Mouse (Mus musculus): ENCODE measurements around the gene Zfx.

Zfx gene

DNA sequence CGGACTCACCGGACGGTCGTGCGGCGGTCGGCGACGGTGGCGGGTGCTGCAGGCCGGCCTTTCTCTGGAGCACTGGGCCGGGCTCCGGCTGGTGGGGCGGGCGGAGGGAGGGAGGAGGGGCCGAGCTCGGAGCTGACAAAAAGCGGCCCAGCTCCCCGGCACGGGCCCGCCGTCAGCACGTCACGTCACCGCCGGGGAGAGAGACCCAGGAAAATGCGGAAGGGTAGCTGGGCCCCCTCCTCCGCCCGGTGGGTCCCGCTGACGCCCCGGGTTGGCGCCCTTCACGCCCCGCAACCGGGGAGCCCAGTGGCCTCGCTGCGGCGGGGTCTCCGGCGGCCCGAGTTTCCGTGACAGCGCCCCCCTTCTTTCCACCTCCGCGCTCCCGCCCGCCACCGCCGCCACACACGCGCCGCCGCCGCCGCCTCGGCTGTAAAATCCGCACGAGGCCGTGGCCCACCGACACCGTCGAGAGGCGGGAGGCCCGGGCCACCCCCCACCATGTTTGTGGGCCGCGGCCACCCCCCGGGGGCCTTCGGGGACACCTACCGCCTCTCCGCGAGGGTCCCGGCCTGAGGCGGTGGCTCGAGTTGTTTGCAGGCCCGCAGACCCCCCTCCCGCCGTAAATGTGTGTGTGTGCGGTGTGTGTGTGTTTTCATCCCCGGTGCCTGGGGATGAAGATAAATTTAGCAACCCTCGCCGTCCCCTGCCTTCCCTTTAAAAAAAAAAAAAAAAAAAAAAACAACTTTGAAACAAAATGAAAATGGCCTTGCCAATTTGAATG is at the start of gene Zfx:
Gene Zfx, minus strand, starts transcription at position 644 of the 781 bp plus-strand sequence.
- peak; percentile 48 for DNase-seq (ENCODE audit: low read depth, low spot score)

DNA sequence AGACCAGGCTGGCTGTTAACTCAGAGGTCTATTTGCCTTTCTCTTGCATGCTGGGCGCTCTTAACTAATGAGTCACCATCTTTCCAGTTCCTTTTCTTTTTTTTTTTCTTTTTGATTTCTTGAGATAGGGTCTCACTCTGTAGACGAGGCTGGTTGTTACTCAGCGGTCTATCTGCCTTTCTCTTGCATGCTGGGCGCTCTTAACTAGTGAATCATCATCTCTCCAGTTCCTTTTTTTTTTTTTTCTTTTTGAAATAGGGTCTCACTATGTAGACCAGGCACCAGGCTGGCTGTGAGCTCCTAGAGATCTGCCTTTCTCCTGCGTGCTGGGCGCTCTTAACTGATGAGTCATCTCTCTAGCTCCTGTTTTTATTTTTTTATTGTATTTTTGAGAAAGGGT is 45.8 kb upstream of the Zfx start:
- DNase-seq (ENCODE audit: low read depth, low spot score): no peak

DNA sequence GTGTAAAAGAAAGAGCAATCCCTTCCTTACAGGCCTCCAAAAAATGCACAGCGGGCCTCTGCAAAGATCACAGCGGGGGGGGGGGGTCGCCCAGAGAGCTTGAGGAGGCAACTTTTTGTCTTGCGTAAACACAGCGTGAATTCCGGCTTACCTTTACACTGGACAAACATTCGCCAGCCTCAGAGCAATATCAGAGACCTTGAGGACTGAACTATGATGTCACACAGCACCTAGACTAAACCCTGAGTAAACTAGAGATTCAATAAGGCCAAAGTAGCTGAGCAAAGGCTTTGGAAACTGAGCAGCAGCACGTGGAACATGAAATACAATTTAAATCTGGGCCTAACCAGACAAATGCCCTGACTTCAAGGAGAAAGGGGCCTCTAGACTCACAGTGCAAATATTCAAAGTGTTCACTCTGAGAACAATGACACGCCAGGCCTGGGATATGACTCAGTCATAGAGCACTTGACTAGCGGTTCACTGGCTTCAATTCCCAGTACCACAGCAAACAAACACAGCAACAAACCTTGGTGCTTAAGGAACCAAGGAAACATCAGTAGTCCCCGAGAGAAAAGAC is 28.8 kb upstream of the Zfx start:
- DNase-seq (ENCODE audit: low read depth, low spot score): no peak

DNA sequence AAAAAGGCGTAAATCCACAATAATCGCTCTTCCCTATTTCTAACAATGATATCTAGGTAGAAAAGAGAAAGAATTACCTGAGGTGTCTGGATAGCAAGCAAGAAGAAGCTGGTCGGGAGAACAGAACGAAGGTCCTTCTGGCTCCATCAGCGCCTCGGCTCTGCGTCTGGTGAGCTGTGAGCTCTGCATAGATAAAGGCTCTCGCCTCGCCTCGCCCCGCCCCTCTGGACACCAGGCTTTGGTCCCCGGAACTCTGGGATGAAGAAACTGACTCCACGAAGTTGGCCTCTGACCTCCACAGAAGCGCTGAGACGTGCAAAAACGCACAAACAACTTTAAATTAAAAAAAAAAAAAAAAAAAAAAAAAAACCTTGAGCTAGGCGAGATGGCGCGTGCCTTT is 27.0 kb upstream of the Zfx start:
- no peak for DNase-seq (ENCODE audit: low read depth, low spot score)

DNA sequence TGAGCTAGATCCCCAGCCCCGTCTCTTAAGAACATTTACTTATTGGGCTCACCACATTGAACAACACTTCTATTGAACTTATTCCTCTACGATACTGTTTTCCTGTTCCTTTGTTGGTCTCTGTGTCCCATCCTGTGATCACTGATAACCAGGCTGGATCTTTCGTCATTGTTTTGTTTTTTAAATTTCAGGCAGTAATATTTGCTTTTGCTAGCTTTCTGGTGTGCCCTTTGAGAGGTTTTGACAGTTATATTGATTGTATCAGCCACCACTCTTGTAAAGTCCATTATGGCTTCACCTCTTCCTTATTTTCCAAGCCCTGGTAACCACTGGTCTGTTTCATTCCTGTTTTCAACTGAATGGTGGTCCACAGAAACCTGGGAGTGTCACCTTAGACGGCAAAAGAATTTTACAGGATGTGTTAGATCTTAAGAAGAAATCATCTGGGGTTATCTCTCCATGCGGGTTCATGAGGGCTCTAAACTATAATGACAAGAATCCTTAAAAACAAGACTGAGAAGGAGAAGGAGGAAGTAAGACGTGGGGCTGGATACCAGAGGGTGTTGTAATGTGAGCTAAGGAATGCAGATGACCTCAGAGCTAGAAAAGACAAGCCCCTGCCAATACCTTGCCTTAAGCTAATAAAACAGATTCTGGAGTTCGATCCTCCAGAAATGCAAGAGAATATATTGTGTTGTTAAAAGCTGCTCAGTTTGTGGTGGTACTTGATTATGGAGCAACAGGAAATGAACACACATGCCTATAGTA is 18.7 kb upstream of the Zfx start:
- no peak for DNase-seq (ENCODE audit: low read depth, low spot score)

DNA sequence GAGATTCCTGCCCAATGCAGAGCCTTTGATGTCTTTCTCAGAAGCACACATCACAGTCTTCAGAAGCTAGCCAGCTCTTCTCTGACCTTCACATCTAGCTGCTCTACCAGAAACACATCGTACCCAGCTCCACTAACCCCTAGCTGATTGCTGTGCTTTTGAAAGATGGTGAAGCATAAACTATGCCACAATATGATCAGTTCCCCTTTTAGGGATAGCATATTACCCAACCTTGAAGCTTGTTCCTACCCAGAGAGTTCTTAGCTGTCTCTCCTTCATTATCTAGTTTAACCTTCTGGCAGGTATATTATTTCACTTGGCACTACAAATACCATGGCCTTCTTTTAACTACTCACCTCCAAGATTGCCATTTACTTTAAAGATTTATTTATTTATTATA is 16.6 kb upstream of the Zfx start:
- DNase-seq (ENCODE audit: low read depth, low spot score): no peak

DNA sequence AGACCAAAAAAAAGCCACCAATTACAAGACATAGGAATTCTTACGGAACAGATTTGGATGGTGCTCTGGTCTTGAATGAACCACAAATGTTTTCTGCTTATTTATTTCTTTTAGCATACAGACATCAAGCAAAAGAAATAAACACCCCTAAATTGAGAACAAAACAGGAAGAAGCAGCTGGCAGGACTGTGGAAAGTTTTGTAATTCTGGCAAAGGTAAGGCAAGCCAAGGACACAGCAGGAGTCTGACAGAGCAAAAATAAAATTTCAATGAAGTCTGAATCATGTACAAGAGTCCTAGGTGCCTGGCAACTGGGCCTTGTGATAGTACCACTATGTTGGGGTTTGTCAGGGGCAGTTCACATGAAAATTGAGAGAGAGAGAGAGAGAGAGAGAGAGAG is 14.8 kb upstream of the Zfx start:
- DNase-seq (ENCODE audit: low read depth, low spot score): no peak

DNA sequence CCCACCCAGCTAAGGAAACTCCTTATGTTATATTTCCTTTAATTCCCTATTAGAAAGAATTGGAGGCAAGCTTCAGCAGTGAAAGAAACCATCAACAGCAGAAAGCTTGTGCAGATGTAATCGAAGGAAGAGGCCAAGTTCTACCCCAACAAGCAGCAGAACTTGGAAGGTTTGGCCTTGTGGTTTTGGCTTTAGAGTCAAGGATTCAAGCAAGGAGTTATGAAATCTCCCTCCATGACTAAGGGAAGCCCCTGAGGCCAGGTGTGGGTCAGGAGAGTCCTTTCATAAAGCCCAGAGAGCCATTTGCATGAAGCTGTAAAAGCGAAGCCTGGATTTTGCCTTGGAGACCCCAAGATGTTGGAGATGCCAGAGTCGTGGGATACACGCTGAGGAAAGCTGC is 11.6 kb upstream of the Zfx start:
- no peak for DNase-seq (ENCODE audit: low read depth, low spot score)

DNA sequence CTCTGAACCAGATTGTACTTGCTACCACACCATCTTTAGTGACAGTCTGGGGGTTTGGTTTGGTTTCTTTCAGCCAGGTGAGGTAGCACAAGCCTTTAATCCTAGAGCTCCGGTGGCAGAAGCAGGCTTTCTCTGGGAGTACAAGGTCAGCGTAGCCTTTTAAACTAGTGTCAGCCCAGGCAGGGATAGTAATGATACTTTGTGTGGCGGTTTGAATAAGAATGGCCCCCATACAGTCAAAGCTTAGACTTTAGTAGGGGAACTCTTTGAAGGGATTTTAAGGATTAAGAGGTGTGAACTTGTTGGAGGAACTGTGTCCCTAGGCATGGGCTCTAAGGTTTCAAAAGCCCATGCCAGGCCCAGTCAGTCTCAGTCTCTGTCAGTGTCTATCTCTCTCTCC is 10.0 kb upstream of the Zfx start:
- no peak for DNase-seq (ENCODE audit: low read depth, low spot score)

DNA sequence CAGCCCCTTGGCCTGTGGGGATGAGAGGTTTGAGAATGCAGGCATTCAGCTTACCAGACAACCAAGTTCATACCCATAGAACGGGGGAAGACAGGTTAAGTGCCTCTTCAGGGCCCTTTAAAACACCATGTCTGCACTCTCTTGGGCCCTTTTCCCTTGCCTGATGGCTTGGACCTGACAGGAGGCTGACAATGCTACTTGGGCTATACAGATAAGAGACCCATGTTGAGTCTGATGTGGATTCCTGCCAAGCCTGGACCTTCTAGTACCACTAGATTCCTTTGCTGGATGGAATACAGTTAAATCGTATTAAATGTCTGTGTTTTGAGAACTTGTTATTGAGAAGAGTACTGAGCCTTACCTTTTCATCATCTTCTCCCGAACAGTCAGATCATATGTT is 8.7 kb upstream of the Zfx start:
- DNase-seq (ENCODE audit: low read depth, low spot score): no peak

DNA sequence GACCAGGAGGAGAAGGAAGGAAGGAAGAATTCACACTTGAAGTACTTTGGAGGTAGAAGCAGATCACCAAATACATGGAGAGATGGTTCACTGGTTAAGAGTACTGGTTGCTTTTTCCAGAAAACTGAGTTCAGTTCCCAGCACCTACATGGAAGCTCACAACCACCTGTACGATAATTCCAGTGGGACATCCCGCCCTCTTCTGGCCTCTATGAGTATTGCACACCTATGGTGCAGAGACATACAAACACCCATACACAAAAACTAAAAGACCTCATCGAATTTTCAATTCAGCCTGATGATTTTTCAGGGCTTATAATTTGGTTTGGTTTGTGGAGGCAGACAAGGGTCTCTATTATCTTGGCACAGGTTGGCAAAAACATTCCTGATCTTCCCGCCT is 6.2 kb upstream of the Zfx start:
- no peak for DNase-seq (ENCODE audit: low read depth, low spot score)

DNA sequence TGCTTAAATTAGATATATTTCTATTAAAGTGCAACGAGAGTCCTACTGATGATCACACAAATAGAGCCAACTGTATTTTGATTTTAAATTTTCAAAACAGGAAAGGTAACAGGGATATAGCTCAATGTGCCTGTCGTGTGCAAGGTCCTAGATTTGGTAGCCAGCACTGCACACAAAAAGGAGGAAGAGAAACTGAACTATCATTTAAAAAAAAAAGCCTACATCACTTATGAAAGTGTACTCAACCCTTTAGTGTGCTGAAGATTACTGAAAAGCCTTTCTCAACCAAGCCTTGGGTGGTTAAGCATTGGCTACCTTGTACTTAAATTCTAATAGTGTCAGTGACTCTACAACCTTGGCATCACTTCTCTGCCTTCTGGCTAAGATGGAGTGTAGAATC is 2.4 kb upstream of the Zfx start:
- no peak for DNase-seq (ENCODE audit: low read depth, low spot score)

DNA sequence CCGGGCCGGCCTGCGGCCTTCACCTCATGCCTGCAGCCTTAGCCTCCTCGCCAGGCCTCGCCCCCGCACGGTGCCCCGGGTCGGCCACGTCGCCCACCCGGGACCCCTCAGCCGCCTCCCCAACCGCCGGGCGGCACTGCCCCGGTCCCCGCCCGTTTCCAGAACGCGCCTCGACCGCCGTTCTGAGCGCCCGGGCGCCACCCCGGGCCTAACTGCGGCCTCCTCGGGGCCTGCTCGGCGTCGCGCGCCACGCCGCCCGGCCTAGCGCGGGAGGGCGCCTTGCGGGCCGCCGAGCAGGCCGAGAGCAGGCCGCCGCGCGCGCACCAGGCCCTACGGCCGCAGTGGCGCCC is 818 bp downstream of the Zfx start:
- no peak for DNase-seq (ENCODE audit: low read depth, low spot score)

DNA sequence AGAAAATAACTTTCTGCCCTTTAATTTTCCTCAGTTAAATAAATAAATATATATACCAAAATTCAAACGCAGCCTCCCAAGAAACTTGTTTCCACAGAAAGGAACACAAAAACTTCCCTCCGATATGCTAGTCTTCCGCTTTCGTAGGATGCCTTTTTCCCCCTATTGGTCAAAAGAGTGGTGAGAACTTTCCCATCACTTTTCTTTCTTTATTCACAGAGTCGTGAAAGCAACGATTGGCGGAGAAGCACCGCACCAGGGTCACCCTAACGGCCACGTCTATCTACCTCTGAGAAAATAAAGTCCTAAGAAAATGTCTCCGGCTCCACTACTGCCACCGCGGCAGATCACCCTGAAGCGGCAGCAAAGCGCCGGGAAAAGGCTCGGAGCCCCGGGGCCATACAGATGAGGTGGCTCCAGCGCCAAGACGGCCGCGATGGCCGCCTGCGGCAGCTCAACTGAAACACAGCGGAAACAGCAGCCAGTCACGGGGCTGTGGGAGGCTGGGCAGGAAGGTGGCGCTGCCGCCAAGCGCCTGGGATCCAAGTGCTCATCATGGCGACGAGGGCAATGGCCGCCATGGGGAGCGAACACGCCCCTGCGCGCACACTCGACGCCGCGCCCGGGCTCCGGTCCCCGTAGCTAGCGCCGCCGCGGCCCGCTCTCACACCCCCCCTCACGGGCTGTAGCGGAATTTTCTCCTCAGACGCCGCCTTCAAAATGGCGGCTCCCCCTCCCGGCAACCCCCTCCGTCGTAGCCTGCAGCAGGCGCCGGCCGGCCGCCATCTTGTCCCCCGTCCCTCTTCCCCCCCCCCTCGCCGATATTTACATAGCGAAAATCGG is 1.4 kb downstream of the Zfx start:
- peak; percentile 88 for DNase-seq (ENCODE audit: low read depth, low spot score)

DNA sequence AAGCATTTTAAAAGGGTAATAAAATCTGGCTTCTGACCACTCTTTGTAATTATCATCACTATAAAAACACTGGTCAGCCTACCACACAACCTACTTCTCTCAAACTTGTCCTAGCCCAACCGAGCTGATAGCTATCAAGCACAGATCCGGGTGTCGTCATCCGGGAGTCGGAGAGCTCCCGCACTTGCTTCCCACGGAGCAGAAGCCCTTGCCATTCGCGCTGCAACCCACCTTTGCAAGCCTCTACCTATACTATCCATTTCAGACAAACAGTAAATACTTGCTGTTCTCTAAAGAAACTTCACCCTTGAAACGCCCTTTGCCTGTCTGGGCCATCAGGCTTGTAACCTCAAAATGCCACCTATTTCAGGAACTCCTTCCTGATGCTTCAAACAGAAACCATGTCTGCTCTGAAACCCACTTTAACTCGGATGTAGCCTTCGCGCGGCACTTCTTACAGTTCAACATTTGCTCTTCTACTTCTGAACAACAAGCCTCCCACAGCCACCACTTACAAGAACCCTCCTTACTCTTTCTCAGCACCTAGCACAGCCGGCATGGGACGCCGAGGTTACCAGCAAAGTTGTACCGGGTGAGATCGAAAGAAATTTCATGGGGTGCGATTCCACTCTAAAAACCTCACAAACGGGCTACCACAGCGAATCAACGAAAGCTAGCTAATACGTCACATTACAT is 2.2 kb downstream of the Zfx start:
- no peak for DNase-seq (ENCODE audit: low read depth, low spot score)

DNA sequence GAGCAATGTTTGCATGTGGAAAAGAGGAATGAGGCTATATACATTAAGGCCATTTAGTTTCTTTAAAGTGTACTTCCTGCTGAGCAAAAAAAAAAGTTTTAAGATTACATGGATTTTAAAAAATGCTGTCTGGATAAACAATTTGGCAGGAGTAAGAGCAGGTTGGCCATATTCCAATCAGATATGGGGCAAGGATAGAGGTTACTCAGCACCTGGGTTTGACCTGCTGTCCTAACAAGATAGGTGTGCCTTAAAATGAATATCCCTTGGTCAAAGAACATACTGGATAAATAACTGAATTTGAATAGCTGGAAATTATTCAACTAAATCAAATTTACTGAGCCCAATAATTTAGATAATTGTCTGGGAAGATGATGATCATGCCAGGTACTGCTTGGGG is 5.2 kb downstream of the Zfx start:
- no peak for DNase-seq (ENCODE audit: low read depth, low spot score)

DNA sequence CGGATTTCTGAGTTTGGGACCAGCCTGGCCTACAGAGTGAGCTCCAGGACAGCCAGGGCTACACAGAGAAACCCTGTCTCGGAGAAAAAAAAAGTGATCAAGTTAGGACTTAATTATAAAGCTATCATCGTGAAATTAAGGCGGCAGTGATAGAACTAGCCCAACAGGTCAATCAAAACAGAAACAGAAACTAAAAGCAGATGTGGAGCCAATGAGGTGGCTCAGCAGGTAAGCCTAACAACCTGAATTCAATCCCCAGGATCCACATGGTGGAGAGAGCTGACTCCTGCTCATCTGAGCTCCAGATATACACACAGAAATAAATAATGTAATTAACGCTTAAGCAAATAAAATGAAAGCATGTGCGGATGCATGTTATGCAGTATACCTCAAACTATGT is 7.6 kb downstream of the Zfx start:
- no peak for DNase-seq (ENCODE audit: low read depth, low spot score)

DNA sequence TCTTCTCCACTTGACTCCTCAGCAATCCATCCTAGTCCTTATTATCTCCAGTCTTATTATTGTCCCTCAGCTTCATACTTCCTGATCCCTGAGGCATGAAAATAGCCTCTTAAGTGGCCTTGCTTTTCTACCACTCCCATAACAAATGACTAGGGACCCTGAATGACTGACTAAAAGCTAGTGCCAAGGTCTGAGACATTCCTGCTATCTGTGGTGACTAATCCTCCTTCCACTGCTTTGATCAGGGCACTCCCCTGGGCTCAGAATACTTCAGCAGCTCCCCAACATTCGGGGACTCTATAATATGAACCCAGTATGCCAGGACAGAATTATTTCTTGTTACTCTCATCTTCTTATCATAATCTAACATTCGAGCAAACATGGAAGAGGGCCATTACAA is 17.5 kb downstream of the Zfx start:
- DNase-seq (ENCODE audit: low read depth, low spot score): no peak

DNA sequence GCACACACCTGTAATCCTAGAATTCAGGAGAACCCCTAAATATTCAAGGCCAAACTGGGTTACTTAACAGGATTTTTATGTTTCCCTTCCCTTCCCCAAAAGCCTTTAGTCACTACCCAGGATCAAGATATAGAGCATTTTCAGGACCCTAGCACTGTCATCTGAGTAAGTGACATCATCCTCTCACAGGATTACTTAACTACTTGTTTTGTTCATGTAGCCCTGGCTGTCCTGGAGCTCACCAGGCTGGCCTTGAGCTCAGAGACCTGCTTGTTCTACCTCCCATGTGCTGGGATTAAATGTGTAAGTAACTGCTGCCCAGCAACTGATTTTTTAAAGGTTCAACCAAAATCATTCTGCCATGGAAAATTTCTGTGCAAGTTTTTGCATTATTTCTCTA is 20.6 kb downstream of the Zfx start:
- no peak for DNase-seq (ENCODE audit: low read depth, low spot score)

DNA sequence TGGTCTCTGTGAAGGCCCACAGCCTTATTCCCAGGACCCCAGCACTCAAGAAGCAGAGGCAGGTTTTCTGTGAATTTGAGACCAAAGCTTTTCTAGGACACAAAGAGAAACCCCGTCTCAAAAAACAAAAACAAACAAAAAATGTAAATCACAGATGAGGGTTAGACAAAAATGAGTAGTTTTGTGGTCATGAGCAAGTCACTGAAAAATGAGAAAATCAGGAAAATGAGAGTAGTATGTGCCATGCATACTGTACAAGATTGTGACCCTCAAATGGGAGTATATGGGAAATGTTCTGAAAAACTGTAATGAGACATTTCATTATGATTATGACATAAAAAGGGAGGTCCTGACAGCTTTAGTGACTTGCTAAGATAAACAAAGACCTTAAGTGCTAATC is 22.9 kb downstream of the Zfx start:
- no peak for DNase-seq (ENCODE audit: low read depth, low spot score)

DNA sequence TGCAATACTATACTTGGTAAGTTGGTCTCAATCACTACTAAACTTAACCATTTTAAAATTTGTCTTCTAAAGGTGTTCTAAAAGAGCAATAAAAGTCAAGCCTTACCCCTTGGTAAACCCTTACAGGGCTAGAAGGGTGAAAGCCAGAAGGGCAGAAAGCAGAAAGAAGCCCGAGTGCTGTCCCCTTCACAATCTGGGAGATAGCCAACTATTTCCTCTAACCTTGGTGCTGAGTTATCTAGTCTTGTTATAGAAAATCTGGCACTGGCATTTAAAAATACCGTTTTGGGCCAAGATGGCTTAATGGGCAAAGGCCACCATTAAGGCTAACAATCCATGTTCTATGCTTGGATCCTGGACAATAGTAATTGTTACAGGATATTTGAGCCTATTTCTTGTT is 32.5 kb downstream of the Zfx start:
- DNase-seq (ENCODE audit: low read depth, low spot score): no peak

DNA sequence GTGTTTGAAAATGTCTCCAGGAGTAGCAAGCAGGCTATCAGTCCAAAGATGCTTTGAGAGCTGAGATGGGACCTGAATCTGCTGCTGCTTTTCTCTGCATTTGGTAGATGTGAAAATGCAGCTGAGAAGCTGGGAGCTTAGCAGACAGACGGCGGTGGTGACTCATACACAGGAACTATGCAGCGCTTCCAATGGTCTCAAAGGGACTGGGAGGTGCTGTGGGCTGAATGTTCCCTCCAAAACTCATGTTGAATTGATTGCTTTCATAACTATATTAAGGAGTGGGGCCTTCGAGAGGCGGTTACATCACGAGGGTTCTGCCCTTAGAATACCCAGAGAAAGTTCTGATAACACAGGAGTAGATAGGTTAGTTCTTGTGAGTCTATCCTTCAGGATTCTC is 62.3 kb downstream of the Zfx start:
- DNase-seq (ENCODE audit: low read depth, low spot score): peak; percentile 57
